Mouse (Mus musculus) embryonic fibroblast, embryonic 13.5 days (primary cell): ENCODE data around the gene Hipk1.

Experiments used
- CTCF ChIP-seq: IDR thresholded peaks from 2 replicates; pipeline ENCODE4 v1.5.1; 2011; ENCODE audit warnings: mild to moderate bottlenecking, control low read depth, low read length, moderate library complexity, borderline replicate concordance; ENCODE audit not compliant: insufficient read depth
- POLR2A ChIP-seq: IDR thresholded peaks from 2 replicates; pipeline ENCODE4 v1.6.1; 2011; ENCODE audit warnings: low read depth, mild to moderate bottlenecking, control low read depth, low read length, moderate library complexity

DNA sequence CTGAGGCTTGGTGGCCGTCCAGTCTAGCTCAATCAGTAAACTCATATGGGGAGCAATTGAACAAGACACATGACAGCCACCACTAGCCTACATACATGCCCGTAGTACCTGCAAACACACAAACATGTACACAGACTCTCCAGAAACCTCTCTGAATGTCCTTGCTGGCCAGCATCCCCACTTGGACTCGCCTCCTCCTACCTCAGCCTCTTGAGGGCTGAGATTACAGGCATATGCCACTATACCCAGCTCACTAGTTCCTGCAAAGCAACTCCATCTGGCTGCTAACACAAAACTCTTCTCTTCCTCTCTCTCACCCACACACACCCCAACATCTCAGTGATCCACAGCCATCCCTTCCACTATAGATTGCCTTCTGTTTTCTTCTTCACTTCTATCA lies 11.1 kb downstream of the Hipk1 start:
- TF ChIP-seq CTCF (no peak), POLR2A (no peak)
